Mouse (Mus musculus) neural tube, embryonic 14.5 days (tissue): ENCODE data around the gene Haghl. TPM values are rescaled to one million over a fixed set of nuclear protein-coding genes. Genes with fewer than 3 reads are reported as not detected.

Experiments
- ATAC-seq: fragments of 200-750 bp; cut with Nextera tagmentation; 2 replicates; pipeline ENCODE4 v1.8.0; 2017; ENCODE audit warnings: low read depth, mild to moderate bottlenecking, moderate TSS enrichment, moderate library complexity
- H3K27ac ChIP-seq: fragments of 300-500 bp; sonication (generic); 2 replicates; pipeline ENCODE4 v1.5.1; 2014; ENCODE audit warnings: low read depth, mild to moderate bottlenecking, control low read depth, low read length, moderate library complexity, mixed read lengths
- H3K27me3 ChIP-seq: fragments of 300-500 bp; sonication (generic); 2 replicates; pipeline ENCODE4 v1.6.1; 2014; ENCODE audit warnings: low read length; ENCODE audit not compliant: control insufficient read depth, insufficient read depth
- H3K36me3 ChIP-seq: fragments of 300-500 bp; sonication (generic); 2 replicates; pipeline ENCODE4 v1.6.1; 2014; ENCODE audit warnings: low read length, mixed read lengths; ENCODE audit not compliant: control insufficient read depth, insufficient read depth
- H3K4me1 ChIP-seq: fragments of 300-500 bp; sonication (generic); 2 replicates; pipeline ENCODE4 v1.6.1; 2014; ENCODE audit warnings: low read length; ENCODE audit not compliant: control insufficient read depth, insufficient read depth
- H3K4me2 ChIP-seq: fragments of 300-500 bp; sonication (generic); 2 replicates; pipeline ENCODE4 v1.6.1; 2014; ENCODE audit warnings: mild to moderate bottlenecking, low read depth, low read length, control low read depth
- H3K4me3 ChIP-seq: fragments of 300-500 bp; sonication (generic); 2 replicates; pipeline ENCODE4 v1.5.1; 2014; ENCODE audit warnings: low read depth, low read length, control low read depth, mixed read lengths
- H3K9ac ChIP-seq: fragments of 300-500 bp; sonication (generic); replicated peaks from 2 replicates; pipeline ENCODE4 v1.6.1; 2014; ENCODE audit warnings: low read depth, mild to moderate bottlenecking, control low read depth, low read length, mixed read lengths
- H3K9me3 ChIP-seq: fragments of 300-500 bp; sonication (generic); 2 replicates; pipeline ENCODE4 v1.6.1; 2016; ENCODE audit warnings: low read length; ENCODE audit not compliant: control insufficient read depth
- WGBS: fragments of 180-500 bp; shearing (Covaris S2); extraction: QIAGEN DNeasy Blood & Tissue Kit; methylation state at CpG from one replicate; pipeline ENCODE4 v1.1.7; 2014; 5-methylcytosine and 5-hydroxymethylcytosine counted together
- polyA plus RNA-seq: library from polyadenylated mRNA; unstranded; fragments of >200 nt; fragmentation: Nextera tagmentation; extraction: Ambion mirVana; gene quantifications from 2 replicates; pipeline ENCODE4 v1.2.1, GENCODE M21; 2014

Gene Haghl
- polyA plus RNA-seq, 1 experiment from 2014 or later, result 181 TPM

GRCm38 (mm10) chr17:25783861-25784574, 1.5 kb downstream of the Haghl start:
- H3K9me3 ChIP-seq, result no peaks in the 10 kb centered on the region
- H3K4me1 ChIP-seq, result peaks cover 14% of the 10 kb centered on the region
- peak overlapping the region; percentile 77 for H3K4me3 ChIP-seq
- WGBS, result 83% methylated on average over 15 of the region's 15 CpGs
- H3K36me3 ChIP-seq, result peaks cover 20% of the 10 kb centered on the region
- no peaks in the 10 kb centered on the region for H3K27me3 ChIP-seq
- no peak overlapping the region for H3K27ac ChIP-seq
- peak overlapping the region; percentile 88 for H3K4me2 ChIP-seq
- ATAC-seq, result no peak
- H3K9ac ChIP-seq, result peak overlapping the region; percentile 78

GRCm38 (mm10) chr17:25783086-25783485, 2.4 kb downstream of the Haghl start:
- Histone ChIP-seq H3K36me3 (peaks cover 20% of the 10 kb centered on the region), H3K4me3 (no peak overlapping the region), H3K9ac (no peak overlapping the region), H3K4me1 (peaks cover 14% of the 10 kb centered on the region), H3K9me3 (no peaks in the 10 kb centered on the region), H3K27ac (no peak overlapping the region), H3K4me2 (no peak overlapping the region), H3K27me3 (no peaks in the 10 kb centered on the region)
- 63% methylated on average over 7 of the region's 7 CpGs for WGBS
- no peak for ATAC-seq

GRCm38 (mm10) chr17:25781339-25781738, 4.1 kb downstream of the Haghl start:
- WGBS, result 86% methylated on average over 6 of the region's 6 CpGs
- no peak overlapping the region for H3K27ac ChIP-seq
- H3K9me3 ChIP-seq, result no peaks in the 10 kb centered on the region
- H3K27me3 ChIP-seq, result no peaks in the 10 kb centered on the region
- H3K4me2 ChIP-seq, result no peak overlapping the region
- H3K4me1 ChIP-seq, result peaks cover 14% of the 10 kb centered on the region
- H3K36me3 ChIP-seq, result peaks cover 20% of the 10 kb centered on the region
- H3K9ac ChIP-seq, result no peak overlapping the region
- H3K4me3 ChIP-seq, result no peak overlapping the region
- no peak for ATAC-seq

GRCm38 (mm10) chr17:25777948-25778347, 7.5 kb downstream of the Haghl start:
- no peak overlapping the region for H3K9ac ChIP-seq
- no peak overlapping the region for H3K4me3 ChIP-seq
- WGBS, result 95% methylated on average over 5 of the region's 5 CpGs
- H3K9me3 ChIP-seq, result no peaks in the 10 kb centered on the region
- H3K36me3 ChIP-seq, result peaks cover 18% of the 10 kb centered on the region
- H3K4me2 ChIP-seq, result no peak overlapping the region
- no peak overlapping the region for H3K27ac ChIP-seq
- H3K4me1 ChIP-seq, result peaks cover 5% of the 10 kb centered on the region; the same call in 1 of the 2 replicates
- H3K27me3 ChIP-seq, result no peaks in the 10 kb centered on the region
- no peak for ATAC-seq

- 85% methylated on average over 10 of the region's 10 CpGs for WGBS
- ATAC-seq, result no peak
- no peak overlapping the region for H3K4me3 ChIP-seq
- H3K4me1 ChIP-seq, result peaks cover 5% of the 10 kb centered on the region; the same call in 1 of the 2 replicates
- H3K27me3 ChIP-seq, result no peaks in the 10 kb centered on the region
- H3K9ac ChIP-seq, result no peak overlapping the region
- H3K27ac ChIP-seq, result no peak overlapping the region
- no peak overlapping the region for H3K4me2 ChIP-seq
- no peaks in the 10 kb centered on the region; the same call in 1 of the 2 replicates for H3K36me3 ChIP-seq
- H3K9me3 ChIP-seq, result no peaks in the 10 kb centered on the region
Observed at GRCm38 (mm10) chr17:25775318-25776062, 10.0 kb downstream of the Haghl start.

- under 1% methylated on average over 37 of the region's 37 CpGs for WGBS
Observed at GRCm38 (mm10) chr17:25773549-25774120, 11.8 kb downstream of the Haghl start, which contains the start of gene Narfl. Narfl (plus strand) TSS chr17:25773776.

GRCm38 (mm10) chr17:25769331-25769730, 16.1 kb downstream of the Haghl start:
- Histone ChIP-seq H3K4me2 (no peak overlapping the region), H3K4me1 (peaks cover 3% of the 10 kb centered on the region; the same call in 1 of the 2 replicates), H3K9ac (no peak overlapping the region), H3K4me3 (no peak overlapping the region), H3K27ac (no peak overlapping the region), H3K27me3 (no peaks in the 10 kb centered on the region), H3K9me3 (no peaks in the 10 kb centered on the region), H3K36me3 (no peaks in the 10 kb centered on the region)
- 52% methylated on average over 9 of the region's 9 CpGs for WGBS
- no peak for ATAC-seq

More at GRCm38 (mm10) chr17:25773549-25774120, 11.8 kb downstream of the Haghl start, which contains the start of gene Narfl:
- peaks cover 5% of the 10 kb centered on the region; the same call in 1 of the 2 replicates for H3K4me1 ChIP-seq
- H3K27ac ChIP-seq, result no peak within 1 kb of the TSS
- H3K4me3 ChIP-seq, result peak within 1 kb of the TSS; percentile 61
- H3K27me3 ChIP-seq, result no peaks in the 10 kb centered on the region
- peak; percentile 86 for ATAC-seq
- peak within 1 kb of the TSS; percentile 77 for H3K9ac ChIP-seq
- no peaks in the 10 kb centered on the region for H3K36me3 ChIP-seq
- H3K9me3 ChIP-seq, result no peaks in the 10 kb centered on the region
- H3K4me2 ChIP-seq, result peak within 1 kb of the TSS; percentile 54

- no peaks in the 10 kb centered on the region for H3K4me1 ChIP-seq
- no peak for ATAC-seq
- H3K27me3 ChIP-seq, result no peaks in the 10 kb centered on the region
- 22% methylated on average over 5 of the region's 5 CpGs for WGBS
- H3K36me3 ChIP-seq, result no peaks in the 10 kb centered on the region
- H3K4me2 ChIP-seq, result no peak overlapping the region
- no peak overlapping the region for H3K9ac ChIP-seq
- H3K27ac ChIP-seq, result no peak overlapping the region
- no peaks in the 10 kb centered on the region for H3K9me3 ChIP-seq
- no peak overlapping the region for H3K4me3 ChIP-seq
Observed at GRCm38 (mm10) chr17:25765886-25766285, 19.6 kb downstream of the Haghl start.

- Histone ChIP-seq H3K9ac (no peak overlapping the region), H3K9me3 (no peaks in the 10 kb centered on the region), H3K36me3 (no peaks in the 10 kb centered on the region), H3K4me3 (no peak overlapping the region), H3K27ac (no peak overlapping the region), H3K27me3 (no peaks in the 10 kb centered on the region), H3K4me2 (no peak overlapping the region), H3K4me1 (no peaks in the 10 kb centered on the region)
- 33% methylated on average over 3 of the region's 3 CpGs for WGBS
- no peak for ATAC-seq
Observed at GRCm38 (mm10) chr17:25762591-25762990, 22.9 kb downstream of the Haghl start.
